Mouse (Mus musculus) heart, embryonic 10.5 days (tissue): ENCODE measurements around the gene Zbtb45. TPM values are rescaled to one million over a fixed set of nuclear protein-coding genes. Genes with fewer than 3 reads are reported as not detected.
A peak's percentile ranks its signal among the peaks of the same experiment; 100 is the strongest.

Experiments used
- DNase-seq: peaks from one replicate; pipeline ENCODE4 v3.0.0-alpha.2; 2017; ENCODE audit warnings: low spot score
- H3K27ac ChIP-seq: fragments of 300-500 bp; sonication (generic); 2 replicates; pipeline ENCODE4 v1.5.1; 2016; ENCODE audit warnings: mild to moderate bottlenecking
- H3K27me3 ChIP-seq: fragments of 300-500 bp; sonication (generic); 2 replicates; pipeline ENCODE4 v1.6.1; 2016; ENCODE audit warnings: mild to moderate bottlenecking; ENCODE audit not compliant: poor library complexity, insufficient read depth, severe bottlenecking
- H3K36me3 ChIP-seq: fragments of 300-500 bp; sonication (generic); 2 replicates; pipeline ENCODE4 v1.6.1; 2016; ENCODE audit warnings: mild to moderate bottlenecking, moderate library complexity
- H3K4me1 ChIP-seq: fragments of 300-500 bp; sonication (generic); 2 replicates; pipeline ENCODE4 v1.6.1; 2016; ENCODE audit warnings: mild to moderate bottlenecking
- H3K4me3 ChIP-seq: fragments of 300-500 bp; sonication (generic); 2 replicates; pipeline ENCODE4 v1.5.1; 2016; ENCODE audit warnings: mild to moderate bottlenecking, moderate library complexity
- H3K9me3 ChIP-seq: fragments of 300-500 bp; sonication (generic); 2 replicates; pipeline ENCODE4 v1.6.1; 2016; ENCODE audit warnings: mild to moderate bottlenecking, moderate library complexity
- WGBS: fragments of 180-500 bp; shearing (Covaris S2); methylation state at CpG from one replicate; pipeline ENCODE4 v1.1.7; 2016; 5-methylcytosine and 5-hydroxymethylcytosine counted together
- polyA plus RNA-seq: library from polyadenylated mRNA; unstranded; fragments of >200 nt; fragmentation: Nextera tagmentation; extraction: Ambion mirVana; gene quantifications from 2 replicates; pipeline ENCODE4 v1.2.1, GENCODE M21; 2016

The Zbtb45 gene
- polyA plus RNA-seq, 1 experiment from 2014 or later = 20.8 TPM

DNA sequence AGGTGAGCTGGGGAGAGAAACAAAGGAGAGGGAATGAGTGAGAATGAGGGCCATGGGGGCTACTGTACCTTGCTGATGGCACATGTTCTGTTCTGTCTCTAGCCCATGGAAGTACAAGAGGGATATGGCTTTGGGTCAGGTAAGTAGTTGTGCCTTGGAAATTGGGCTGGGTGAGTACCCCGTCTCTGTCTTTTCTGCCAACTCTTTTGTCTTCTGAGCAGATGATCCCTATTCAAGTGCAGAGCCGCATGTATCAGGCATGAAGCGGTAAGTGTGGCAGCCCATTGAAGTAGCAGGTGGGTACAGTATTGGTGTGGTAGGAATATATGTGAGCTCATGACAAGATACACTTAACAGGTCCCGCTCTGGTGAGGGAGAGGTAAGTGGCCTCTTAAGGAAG lies 19.2 kb upstream of the Zbtb45 start:
- Histone ChIP-seq H3K4me3 (no peak overlapping the region), H3K4me1 (peaks cover 18% of the 10 kb centered on the region), H3K36me3 (peaks cover 84% of the 10 kb centered on the region), H3K27me3 (no peaks in the 10 kb centered on the region), H3K27ac (no peak overlapping the region), H3K9me3 (no peaks in the 10 kb centered on the region)
- 96% methylated on average over 4 of the region's 4 CpGs for WGBS
- no peak for DNase-seq

DNA sequence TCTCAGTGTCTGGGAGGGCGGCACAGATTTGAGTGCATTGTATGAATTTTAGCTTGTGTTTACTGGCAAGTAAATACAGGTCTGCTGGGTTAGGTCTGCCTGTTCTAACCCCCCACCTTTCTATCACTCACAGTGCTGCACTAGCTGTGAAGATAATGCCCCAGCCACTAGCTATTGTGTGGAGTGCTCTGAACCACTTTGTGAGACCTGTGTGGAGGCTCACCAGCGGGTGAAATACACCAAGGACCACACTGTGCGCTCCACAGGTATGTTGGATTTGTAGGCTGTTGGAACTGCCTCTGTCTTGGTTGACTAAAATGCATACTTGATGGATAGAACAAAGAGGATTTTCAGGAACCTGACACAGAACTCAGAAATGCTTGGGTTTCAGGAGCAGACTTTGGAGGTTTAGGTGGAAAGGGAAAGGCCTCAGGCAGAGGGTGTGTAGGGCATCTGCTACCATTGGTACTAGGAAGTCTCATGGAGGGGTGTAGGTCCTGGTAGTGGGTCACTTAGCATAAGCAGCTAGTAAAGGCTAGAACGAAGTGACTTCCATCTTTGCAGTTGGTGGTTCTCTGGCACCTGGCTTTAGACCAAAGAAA lies 15.8 kb upstream of the Zbtb45 start:
- 32% methylated on average over 4 of the region's 4 CpGs for WGBS
- Histone ChIP-seq H3K27me3 (no peaks in the 10 kb centered on the region), H3K9me3 (no peaks in the 10 kb centered on the region), H3K4me1 (peaks cover 18% of the 10 kb centered on the region), H3K4me3 (peak overlapping the region; percentile 75), H3K36me3 (peaks cover 54% of the 10 kb centered on the region), H3K27ac (peak overlapping the region; percentile 99)
- no peak for DNase-seq

DNA sequence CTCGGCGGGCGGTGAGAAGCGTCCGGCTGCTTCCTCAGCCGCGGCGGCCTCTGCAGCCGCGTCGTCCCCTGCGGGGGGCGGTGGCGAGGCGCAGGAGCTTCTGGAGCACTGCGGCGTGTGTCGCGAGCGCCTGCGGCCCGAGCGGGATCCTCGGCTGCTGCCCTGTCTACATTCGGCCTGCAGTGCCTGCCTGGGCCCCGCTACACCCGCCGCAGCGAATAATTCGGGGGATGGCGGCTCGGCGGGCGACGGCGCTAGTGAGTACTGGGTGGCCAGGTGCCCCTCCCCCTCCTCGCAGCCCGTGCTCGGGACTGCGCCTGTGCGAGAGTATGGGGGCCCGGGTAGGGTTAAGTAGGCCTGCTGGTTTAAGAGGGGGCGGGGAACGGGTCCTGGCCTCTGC lies 15.0 kb upstream of the Zbtb45 start:
- Histone ChIP-seq H3K9me3 (no peaks in the 10 kb centered on the region), H3K36me3 (peaks cover 46% of the 10 kb centered on the region), H3K4me3 (peak overlapping the region; percentile 75), H3K27me3 (no peaks in the 10 kb centered on the region), H3K4me1 (peaks cover 18% of the 10 kb centered on the region), H3K27ac (peak overlapping the region; percentile 99)
- WGBS = under 1% methylated on average over 41 of the region's 44 CpGs
- peak; percentile 89 for DNase-seq

DNA sequence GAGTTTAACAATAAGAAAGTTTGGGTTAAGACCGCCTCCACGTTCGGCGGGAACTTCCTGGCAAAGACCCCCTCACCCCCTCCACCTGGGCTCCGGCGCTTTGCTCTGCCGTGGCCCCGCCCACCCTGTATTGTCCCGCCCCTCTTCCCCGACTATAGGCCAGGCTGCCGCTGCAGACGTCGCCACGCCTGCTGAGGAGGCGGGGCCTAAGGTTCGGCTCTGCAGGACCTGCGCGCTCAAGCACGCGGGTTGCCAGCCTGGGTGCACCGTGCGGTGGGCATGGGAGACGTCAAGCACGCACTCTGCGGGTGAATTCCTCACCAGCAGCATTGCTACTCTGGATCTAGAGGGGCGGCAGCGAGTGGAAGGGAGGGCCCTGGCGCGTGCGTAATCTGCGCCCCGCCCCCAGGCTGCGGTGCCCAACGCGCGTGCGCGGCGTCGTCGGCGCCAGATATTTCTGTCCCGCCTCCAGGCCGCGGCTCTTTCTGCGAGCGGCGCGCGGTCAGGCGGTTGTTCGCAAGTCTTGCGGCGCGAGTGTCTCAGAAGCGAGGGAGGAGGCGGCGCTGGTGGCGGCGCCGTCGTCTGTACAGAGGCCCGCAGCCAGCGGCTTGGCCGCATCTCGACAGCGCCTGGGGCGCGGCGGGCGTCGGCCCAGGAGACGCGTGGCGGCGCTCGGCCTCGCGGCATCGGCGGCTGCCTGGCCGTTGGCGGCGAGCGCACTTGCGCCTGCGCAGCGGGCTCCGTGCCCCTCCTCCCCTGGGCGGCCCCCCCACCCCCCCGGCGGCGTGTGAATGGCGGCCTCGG lies 14.3 kb upstream of the Zbtb45 start:
- peak; percentile 97 for DNase-seq
- Histone ChIP-seq H3K36me3 (peaks cover 39% of the 10 kb centered on the region), H3K4me3 (peak overlapping the region; percentile 75), H3K9me3 (no peaks in the 10 kb centered on the region), H3K4me1 (peaks cover 18% of the 10 kb centered on the region), H3K27me3 (no peaks in the 10 kb centered on the region), H3K27ac (peak overlapping the region; percentile 99)
- WGBS = under 1% methylated on average over 94 of the region's 95 CpGs

DNA sequence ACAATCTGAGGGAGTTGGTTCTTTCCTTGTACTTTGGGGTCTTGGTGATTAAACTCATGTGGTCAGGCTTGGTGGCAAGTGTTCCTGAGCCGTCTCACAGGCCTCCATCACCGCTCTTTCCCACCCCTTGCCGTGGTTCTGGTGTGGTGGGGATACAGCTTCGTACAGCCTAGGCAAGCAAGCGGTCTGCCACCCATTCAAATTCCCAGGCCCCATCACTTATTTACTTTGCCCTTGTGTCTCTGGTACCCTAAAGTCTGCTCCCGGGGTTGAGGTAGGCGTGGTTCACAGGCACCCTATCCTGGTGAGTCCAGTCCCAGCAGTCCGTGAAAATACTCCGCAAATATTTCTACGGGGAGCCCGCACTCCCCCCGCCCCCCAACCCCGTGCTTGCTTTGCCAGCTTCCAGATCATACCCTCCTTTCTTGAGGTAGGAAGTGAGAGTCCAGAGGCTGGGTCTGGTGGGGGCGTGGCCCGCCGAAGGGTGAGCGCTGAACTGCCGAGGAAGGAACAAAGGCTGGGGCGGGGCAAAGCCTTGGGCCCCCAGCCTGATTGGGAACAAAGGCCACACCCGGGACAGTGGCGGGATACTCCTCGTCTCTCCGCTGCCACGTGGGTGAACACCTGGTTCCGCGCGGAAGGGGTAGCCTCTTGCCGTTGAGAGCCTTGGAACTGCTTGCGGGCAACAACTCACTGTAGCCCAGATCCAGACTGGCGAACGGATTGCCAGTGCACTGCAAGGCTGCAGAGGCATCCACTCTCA lies 13.1 kb upstream of the Zbtb45 start:
- H3K27me3 ChIP-seq = no peaks in the 10 kb centered on the region
- 4% methylated on average over 31 of the region's 31 CpGs for WGBS
- peak; percentile 94 for DNase-seq
- H3K9me3 ChIP-seq = no peaks in the 10 kb centered on the region
- H3K4me3 ChIP-seq = peak overlapping the region; percentile 75
- H3K36me3 ChIP-seq = peaks cover 27% of the 10 kb centered on the region
- H3K4me1 ChIP-seq = peaks cover 18% of the 10 kb centered on the region
- peak overlapping the region; percentile 99 for H3K27ac ChIP-seq

DNA sequence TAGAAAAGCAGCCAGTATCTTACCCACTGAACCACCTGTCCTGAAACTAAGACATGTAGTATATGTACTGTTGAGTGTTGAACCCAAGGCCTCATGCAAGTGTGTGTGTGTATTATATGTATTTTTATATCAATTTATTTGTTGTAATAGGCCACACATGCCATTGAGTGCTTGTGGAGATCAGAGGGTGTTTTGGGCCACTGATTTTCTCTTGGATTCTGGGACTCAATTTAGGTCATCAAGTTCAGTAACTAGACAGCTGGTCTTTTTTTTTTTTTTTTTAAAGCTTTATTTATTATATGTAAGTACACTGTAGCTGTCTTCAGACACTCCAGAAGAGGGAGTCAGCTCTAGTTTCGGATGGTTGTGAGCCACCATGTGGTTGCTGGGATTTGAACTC lies 5.4 kb upstream of the Zbtb45 start:
- Histone ChIP-seq H3K36me3 (no peaks in the 10 kb centered on the region), H3K4me1 (peaks cover 6% of the 10 kb centered on the region; the same call in 1 of the 2 replicates), H3K27me3 (no peaks in the 10 kb centered on the region), H3K27ac (no peak overlapping the region), H3K9me3 (no peaks in the 10 kb centered on the region), H3K4me3 (no peak overlapping the region)
- DNase-seq = no peak
- WGBS = 74% methylated on average over 1 of the region's 1 CpGs

DNA sequence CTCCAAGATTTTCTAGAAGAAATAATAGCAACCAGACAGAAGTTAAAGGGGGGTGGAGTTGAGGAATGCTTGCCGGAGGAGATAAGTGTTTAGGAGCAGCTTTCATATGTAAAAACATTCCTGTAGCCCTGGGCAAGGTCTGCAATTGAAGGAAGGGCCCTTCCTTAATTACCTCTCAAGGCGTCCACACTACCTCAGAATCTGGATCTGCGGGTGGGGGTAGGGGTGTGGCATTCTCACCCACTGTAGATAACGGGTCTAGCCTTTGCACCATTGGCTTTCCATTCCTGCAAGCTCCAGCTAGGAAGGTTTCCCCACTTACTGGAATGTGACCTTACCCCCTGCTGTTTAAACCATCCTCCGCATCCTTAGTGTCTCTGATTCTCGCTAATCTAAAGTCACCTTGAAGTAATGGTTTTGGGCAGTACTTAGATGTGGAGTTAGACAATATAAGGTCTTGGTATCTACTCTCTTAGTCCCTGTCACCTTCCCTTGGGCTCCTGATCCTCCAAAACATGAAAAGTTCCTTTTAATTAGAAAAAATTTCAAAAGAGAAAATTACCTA lies 4.5 kb upstream of the Zbtb45 start:
- H3K9me3 ChIP-seq = peaks cover 2% of the 10 kb centered on the region; the same call in 1 of the 2 replicates
- H3K4me1 ChIP-seq = peaks cover 6% of the 10 kb centered on the region; the same call in 1 of the 2 replicates
- H3K27ac ChIP-seq = no peak overlapping the region
- H3K27me3 ChIP-seq = no peaks in the 10 kb centered on the region
- no peak overlapping the region for H3K4me3 ChIP-seq
- no peak for DNase-seq
- no peaks in the 10 kb centered on the region for H3K36me3 ChIP-seq
- WGBS = 33% methylated on average over 6 of the region's 6 CpGs

DNA sequence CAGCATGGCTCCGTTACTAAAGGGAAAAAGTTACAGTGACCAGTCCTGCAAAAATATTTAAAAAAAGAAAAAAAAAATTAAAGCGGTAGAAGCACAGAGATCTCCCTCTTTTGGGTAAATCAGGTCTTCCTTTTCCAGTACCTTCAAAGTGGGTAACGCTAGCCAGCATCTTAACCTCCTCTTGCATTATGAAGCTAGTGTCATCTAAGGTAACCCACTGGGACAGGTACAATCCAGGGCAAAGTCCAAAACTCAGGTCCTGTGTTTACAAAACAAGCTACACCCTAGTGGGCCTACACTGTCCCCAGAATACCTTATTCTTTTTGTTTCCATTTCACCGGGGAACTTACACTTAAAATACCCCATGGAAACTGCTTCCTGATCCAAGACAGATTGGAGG lies 3.8 kb upstream of the Zbtb45 start:
- Histone ChIP-seq H3K4me1 (peaks cover 6% of the 10 kb centered on the region; the same call in 1 of the 2 replicates), H3K4me3 (no peak overlapping the region), H3K9me3 (peaks cover 3% of the 10 kb centered on the region; the same call in 1 of the 2 replicates), H3K27me3 (no peaks in the 10 kb centered on the region), H3K27ac (no peak overlapping the region), H3K36me3 (no peaks in the 10 kb centered on the region)
- 59% methylated on average over 4 of the region's 4 CpGs for WGBS
- no peak for DNase-seq

DNA sequence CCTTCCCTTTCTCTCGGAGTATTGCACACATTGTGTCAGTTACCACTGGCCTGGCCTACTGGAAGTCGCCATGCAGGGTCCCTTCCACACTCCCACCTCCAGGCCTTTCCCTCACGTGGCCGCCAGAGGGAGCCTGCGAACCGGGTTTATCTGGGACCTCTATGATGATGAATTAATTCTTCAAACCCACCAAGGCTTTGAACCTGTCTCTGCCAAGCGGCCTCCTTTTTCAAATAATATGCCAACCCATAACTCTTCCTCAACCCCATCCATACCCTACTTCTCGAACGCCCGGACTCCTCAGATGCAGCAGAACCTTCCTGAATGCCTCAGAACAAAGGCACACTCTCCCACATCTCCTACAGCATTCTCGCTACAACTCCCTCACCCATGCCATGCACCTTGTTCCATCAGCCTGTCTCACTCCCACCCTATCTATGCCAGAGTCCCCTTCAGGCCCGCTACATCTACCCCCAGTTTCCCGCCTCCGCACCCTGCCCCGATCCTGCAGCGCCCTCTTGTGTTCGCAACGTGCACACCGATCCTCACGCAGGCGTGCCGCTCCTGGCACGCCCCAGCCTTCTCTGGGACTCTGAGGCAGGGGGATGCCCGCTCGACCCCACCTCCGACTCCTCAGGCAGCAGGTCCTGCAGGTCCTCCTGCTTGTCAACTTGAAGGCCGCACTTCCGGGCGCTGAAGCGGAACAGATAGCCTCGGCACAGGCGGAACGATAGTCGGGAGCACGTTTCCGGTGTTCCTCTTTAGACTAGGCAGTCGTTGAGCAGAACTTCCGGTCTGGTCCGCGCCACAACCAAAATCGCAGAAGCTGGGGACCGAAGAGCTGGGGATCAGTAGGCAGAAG lies 460 bp downstream of the Zbtb45 start:
- H3K9me3 ChIP-seq = peaks cover 3% of the 10 kb centered on the region; the same call in 1 of the 2 replicates
- H3K27me3 ChIP-seq = peaks cover 27% of the 10 kb centered on the region
- WGBS = under 1% methylated on average over 42 of the region's 42 CpGs
- peak; percentile 98 for DNase-seq
- peak overlapping the region; percentile 96 for H3K27ac ChIP-seq
- H3K36me3 ChIP-seq = peaks cover 33% of the 10 kb centered on the region
- peak overlapping the region; percentile 82 for H3K4me3 ChIP-seq
- H3K4me1 ChIP-seq = peaks cover 18% of the 10 kb centered on the region

DNA sequence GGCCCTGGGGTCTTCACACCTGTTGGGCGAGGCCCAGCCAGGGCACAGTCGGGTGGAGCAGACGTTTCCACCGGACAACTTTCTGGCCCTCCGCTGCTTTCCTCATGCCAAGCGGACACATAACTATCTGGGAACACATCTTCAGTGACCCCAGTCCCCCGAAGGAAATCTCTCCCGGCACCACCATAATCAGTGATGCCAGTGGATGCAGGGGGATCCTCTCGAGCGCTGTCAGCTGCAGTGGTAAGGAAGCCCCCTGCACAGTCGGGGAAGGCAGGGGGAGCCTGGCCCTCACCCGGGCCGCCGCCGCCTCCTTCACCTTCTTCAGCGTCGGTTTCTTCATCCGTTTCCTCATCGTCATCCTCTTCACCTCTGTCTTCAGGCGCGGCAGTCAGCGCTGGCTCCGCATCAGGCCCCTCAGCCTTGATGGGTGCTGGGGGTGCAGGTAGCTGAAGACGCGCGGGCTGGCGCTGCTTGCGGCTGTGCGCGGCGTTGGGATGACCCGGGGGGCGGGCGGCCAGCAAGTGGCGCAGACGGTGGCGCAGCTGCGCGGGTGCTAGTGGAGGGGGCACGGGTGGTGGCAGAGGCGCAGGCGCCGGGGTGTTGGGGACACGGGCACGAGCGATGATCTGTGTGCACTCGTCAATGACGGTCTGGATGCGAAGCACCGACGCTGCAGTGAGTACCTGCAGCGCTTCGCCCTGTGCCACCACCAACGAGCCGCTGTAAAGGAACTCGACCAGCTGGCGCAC lies 2.3 kb downstream of the Zbtb45 start:
- Histone ChIP-seq H3K9me3 (peaks cover 3% of the 10 kb centered on the region; the same call in 1 of the 2 replicates), H3K27ac (no peak overlapping the region), H3K4me1 (peaks cover 18% of the 10 kb centered on the region), H3K36me3 (peaks cover 33% of the 10 kb centered on the region), H3K4me3 (peak overlapping the region; percentile 47), H3K27me3 (peaks cover 27% of the 10 kb centered on the region)
- WGBS = 30% methylated on average over 57 of the region's 57 CpGs
- DNase-seq = no peak

DNA sequence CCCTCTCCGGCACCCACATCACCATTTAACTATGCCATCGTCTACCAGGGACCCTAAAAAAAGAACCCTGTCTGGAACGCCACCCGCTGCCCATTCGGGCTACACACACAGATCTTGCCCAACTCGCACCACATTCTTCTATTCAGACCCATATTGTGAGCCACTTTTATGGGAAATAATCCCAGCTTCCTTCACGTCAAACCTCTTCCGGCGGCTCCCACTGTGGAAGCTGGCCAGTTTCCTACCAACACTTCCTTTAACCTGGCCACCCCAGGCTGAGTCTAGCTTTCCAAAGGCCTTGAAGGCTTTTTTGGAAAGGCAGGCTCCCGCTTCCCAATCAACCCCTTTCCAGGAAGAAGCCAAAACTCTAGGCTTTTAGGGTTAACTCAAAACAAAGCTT lies 3.3 kb downstream of the Zbtb45 start:
- Histone ChIP-seq H3K9me3 (peaks cover 3% of the 10 kb centered on the region; the same call in 1 of the 2 replicates), H3K27me3 (peaks cover 27% of the 10 kb centered on the region), H3K4me3 (no peak overlapping the region), H3K4me1 (peaks cover 18% of the 10 kb centered on the region), H3K36me3 (peaks cover 33% of the 10 kb centered on the region), H3K27ac (no peak overlapping the region)
- 79% methylated on average over 10 of the region's 10 CpGs for WGBS
- no peak for DNase-seq
